Mouse (Mus musculus) urinary bladder, adult 18-20 months (tissue): ENCODE results near the gene Pik3c2a.

Experiments used
- DNase-seq, 2 experiments: peaks; one replicate each; pipeline ENCODE4 v3.0.0; 2022; ENCODE audit warnings: low spot score in 2 of 2, mixed read lengths in 2 of 2

Gene Pik3c2a

GRCm38 (mm10) chr7:116298389-116298788 lies 144.9 kb downstream of the Pik3c2a start:
- DNase-seq = no peak

GRCm38 (mm10) chr7:116294961-116295360 lies 148.3 kb downstream of the Pik3c2a start:
- DNase-seq = no peak

- no peak for DNase-seq
Observed at GRCm38 (mm10) chr7:116292377-116292776, 150.9 kb downstream of the Pik3c2a start.

- no peak for DNase-seq
Observed at GRCm38 (mm10) chr7:116290559-116290958, 152.7 kb downstream of the Pik3c2a start.

GRCm38 (mm10) chr7:116288996-116289395 lies 154.3 kb downstream of the Pik3c2a start:
- no peak for DNase-seq

GRCm38 (mm10) chr7:116287959-116288358 lies 155.3 kb downstream of the Pik3c2a start:
- no peak for DNase-seq
